Mouse (Mus musculus) liver, postnatal 0 days (tissue): ENCODE measurements around the gene Tent4a. TPM values are rescaled to one million over a fixed set of nuclear protein-coding genes. Genes with fewer than 3 reads are reported as not detected.

ENCODE experiments used
- ATAC-seq: fragments of 200-750 bp; cut with Nextera tagmentation; 2 replicates; pipeline ENCODE4 v1.8.0; 2017; ENCODE audit warnings: mild to moderate bottlenecking, moderate library complexity
- DNase-seq: peaks from one replicate; pipeline ENCODE4 v3.0.0-alpha.2; 2016
- H3K27ac ChIP-seq: fragments of 300-500 bp; sonication (generic); 2 replicates; pipeline ENCODE4 v1.5.1; 2014; ENCODE audit warnings: antibody characterized with exemption, moderate library complexity, mild to moderate bottlenecking, low read depth
- H3K27me3 ChIP-seq: fragments of 300-500 bp; sonication (generic); 2 replicates; pipeline ENCODE4 v1.6.1; 2014; ENCODE audit warnings: low read length, control low read depth, mixed read lengths; ENCODE audit not compliant: insufficient read depth
- H3K36me3 ChIP-seq: fragments of 300-500 bp; sonication (generic); replicated peaks from 2 replicates; pipeline ENCODE4 v1.6.1; 2014; ENCODE audit warnings: mild to moderate bottlenecking, control low read depth, low read length, moderate library complexity, mixed read lengths; ENCODE audit not compliant: insufficient read depth
- H3K4me1 ChIP-seq: fragments of 300-500 bp; sonication (generic); 2 replicates; pipeline ENCODE4 v1.6.1; 2014; ENCODE audit warnings: antibody characterized with exemption, mild to moderate bottlenecking, control low read depth; ENCODE audit not compliant: insufficient read depth
- H3K4me2 ChIP-seq: fragments of 300-500 bp; sonication (generic); 2 replicates; pipeline ENCODE4 v1.6.1; 2014; ENCODE audit warnings: low read depth, mild to moderate bottlenecking, low read length, moderate library complexity, mixed read lengths
- H3K4me3 ChIP-seq: fragments of 300-500 bp; sonication (generic); 2 replicates; pipeline ENCODE4 v1.5.1; 2014; ENCODE audit warnings: low read depth, low read length
- H3K9ac ChIP-seq: fragments of 300-500 bp; sonication (generic); replicated peaks from 2 replicates; pipeline ENCODE4 v1.6.1; 2014; ENCODE audit warnings: mild to moderate bottlenecking, moderate library complexity
- H3K9me3 ChIP-seq: fragments of 300-500 bp; sonication (generic); 2 replicates; pipeline ENCODE4 v1.6.1; 2016; ENCODE audit warnings: mild to moderate bottlenecking, control low read depth, low read length, mixed read lengths
- CTCF ChIP-seq: sonication (generic); IDR thresholded peaks from 2 replicates; pipeline ENCODE4 v1.5.1; 2016; ENCODE audit warnings: antibody characterized with exemption, low read depth
- EP300 ChIP-seq: IDR thresholded peaks from 2 replicates; pipeline ENCODE4 v1.6.1; 2016; ENCODE audit warnings: antibody characterized with exemption, low read depth, mild to moderate bottlenecking
- WGBS: fragments of 180-500 bp; shearing (Covaris S2); extraction: QIAGEN DNeasy Blood & Tissue Kit; methylation state at CpG from one replicate; pipeline ENCODE4 v1.1.7; 2014; ENCODE audit not compliant: insufficient replicate concordance; 5-methylcytosine and 5-hydroxymethylcytosine counted together
- polyA plus RNA-seq: library from polyadenylated mRNA; unstranded; fragments of >200 nt; fragmentation: Nextera tagmentation; extraction: Ambion mirVana; gene quantifications from 2 replicates; pipeline ENCODE4 v1.2.1, GENCODE M21; 2015

The Tent4a gene
- 1.9 and 2.4 TPM in 2 replicates for polyA plus RNA-seq

DNA sequence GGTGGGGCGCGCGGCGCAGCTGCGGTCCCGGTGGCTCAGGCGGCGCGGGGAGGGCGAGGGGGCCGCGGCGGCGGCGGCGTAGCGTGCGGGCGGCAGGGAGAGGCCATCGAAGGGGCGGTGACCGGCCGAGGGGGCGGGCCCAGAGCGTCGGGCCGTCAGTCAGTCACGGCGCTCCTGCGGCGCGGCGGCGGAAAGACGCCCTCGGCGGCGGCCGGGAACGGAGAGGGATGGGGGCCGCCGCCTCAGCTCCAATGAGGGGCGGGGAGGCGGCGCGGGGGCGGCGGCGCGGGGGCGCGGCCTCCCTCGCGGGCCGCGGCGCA is at the start of gene Tent4a:
Gene Tent4a, minus strand, starts transcription at position 284 of the 320 bp plus-strand sequence.
- peak within 1 kb of the TSS; percentile 98 for H3K4me2 ChIP-seq
- peak within 1 kb of the TSS; percentile 99 for H3K27ac ChIP-seq
- 0% methylated on average over 4 of the region's 57 CpGs for WGBS
- H3K4me1 ChIP-seq = peaks cover 31% of the 10 kb centered on the region
- DNase-seq (no peak), ATAC-seq (peak; percentile 84)
- peaks cover 6% of the 10 kb centered on the region for H3K36me3 ChIP-seq
- peak within 1 kb of the TSS; percentile 93 for H3K4me3 ChIP-seq
- H3K27me3 ChIP-seq = no peaks in the 10 kb centered on the region
- H3K9me3 ChIP-seq = no peaks in the 10 kb centered on the region
- TF ChIP-seq EP300 = no peak
- TF ChIP-seq CTCF = no peak
- peak within 1 kb of the TSS; percentile 92 for H3K9ac ChIP-seq

DNA sequence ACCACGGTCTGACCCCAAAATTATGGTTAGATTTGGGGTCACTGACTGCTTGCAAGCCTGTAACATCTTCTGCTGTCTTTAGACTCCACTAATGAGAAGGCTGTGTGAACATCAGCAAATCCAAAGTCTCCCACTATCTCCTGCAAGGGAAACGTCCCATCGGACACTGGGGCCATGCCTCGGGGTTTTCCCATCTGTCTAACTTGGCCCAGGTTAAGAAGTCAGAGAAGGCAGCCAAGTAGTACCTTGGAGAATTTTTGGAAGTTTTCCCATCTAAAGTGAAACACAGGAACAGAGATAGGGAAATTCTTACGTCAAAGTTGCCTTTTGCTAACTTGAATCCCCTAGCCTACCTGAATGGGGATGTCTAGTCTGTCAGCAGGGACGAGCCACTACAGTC is 49.2 kb upstream of the Tent4a start:
- Histone ChIP-seq H3K36me3 (no peaks in the 10 kb centered on the region), H3K27me3 (no peaks in the 10 kb centered on the region), H3K4me2 (no peak overlapping the region), H3K4me1 (0 out of 2 replicates have a peak, but pooled peaks cover 2% of the 10 kb centered on the region), H3K27ac (no peak overlapping the region), H3K9ac (no peak overlapping the region), H3K4me3 (no peak overlapping the region), H3K9me3 (no peaks in the 10 kb centered on the region)
- 84% methylated on average over 6 of the region's 6 CpGs for WGBS
- ATAC-seq (no peak), DNase-seq (no peak)
- TF ChIP-seq EP300 (no peak), CTCF (no peak)

DNA sequence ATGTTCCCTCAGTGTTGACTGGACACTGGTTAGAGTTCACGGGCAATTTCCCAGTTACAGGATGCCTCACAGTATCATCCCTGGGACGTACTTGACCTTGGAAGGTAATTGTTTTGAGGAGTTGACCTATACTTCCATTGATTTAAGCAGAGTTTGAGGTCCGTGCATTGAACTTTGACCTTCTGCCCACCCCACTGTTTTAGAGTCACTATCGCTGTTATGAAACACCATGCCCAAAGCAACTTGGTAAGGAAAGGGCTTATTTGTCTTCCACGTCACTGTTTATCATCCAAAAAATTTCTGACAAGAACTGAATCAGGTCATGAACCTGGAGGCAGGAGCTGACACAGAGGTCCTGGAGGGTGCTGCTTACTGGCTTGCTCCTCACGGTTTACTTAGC is 48.0 kb upstream of the Tent4a start:
- no peaks in the 10 kb centered on the region for H3K4me1 ChIP-seq
- 75% methylated on average over 6 of the region's 6 CpGs for WGBS
- no peaks in the 10 kb centered on the region for H3K9me3 ChIP-seq
- no peaks in the 10 kb centered on the region for H3K36me3 ChIP-seq
- TF ChIP-seq EP300 (no peak), CTCF (no peak)
- H3K4me2 ChIP-seq = no peak overlapping the region
- H3K9ac ChIP-seq = no peak overlapping the region
- no peak overlapping the region for H3K4me3 ChIP-seq
- ATAC-seq (no peak), DNase-seq (no peak)
- no peaks in the 10 kb centered on the region for H3K27me3 ChIP-seq
- no peak overlapping the region for H3K27ac ChIP-seq

DNA sequence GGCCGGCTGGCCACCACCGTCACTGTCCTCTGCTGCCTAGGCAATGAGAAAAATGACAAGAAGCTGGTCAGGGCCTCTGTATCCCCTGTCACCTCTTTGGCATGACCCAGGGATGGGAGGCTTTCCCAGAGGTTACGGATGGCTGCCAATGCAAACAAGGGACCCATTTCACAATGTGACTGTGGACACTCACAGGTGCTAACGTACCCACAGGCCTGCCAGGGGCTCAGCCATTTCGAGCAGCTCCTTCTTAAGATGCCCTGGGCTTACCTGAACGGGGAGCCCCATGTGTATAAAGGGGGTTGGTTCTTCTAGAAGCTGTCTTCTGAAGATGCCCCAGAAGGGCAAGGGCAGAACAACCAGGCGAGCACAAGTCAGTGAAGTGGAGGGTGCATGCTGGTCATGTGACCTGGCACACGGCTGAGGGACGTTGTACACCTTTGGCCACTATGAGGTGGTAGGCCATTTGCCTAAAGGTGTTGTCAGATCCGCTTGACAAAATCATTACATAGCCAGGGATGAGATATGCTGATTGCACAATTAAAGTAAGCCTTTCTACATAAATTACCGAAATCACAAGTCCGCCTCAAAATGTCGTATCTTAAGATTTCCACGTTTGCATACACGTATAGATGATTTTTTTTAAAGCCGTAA is 42.9 kb upstream of the Tent4a start:
- no peak overlapping the region for H3K9ac ChIP-seq
- H3K4me1 ChIP-seq = no peaks in the 10 kb centered on the region
- H3K27ac ChIP-seq = peak overlapping the region; percentile 29; the same call in 1 of the 2 replicates
- TF ChIP-seq CTCF (no peak), EP300 (no peak)
- peak; percentile 97 for ATAC-seq
- H3K4me3 ChIP-seq = no peak overlapping the region
- no peak overlapping the region for H3K4me2 ChIP-seq
- H3K36me3 ChIP-seq = no peaks in the 10 kb centered on the region
- no peaks in the 10 kb centered on the region for H3K9me3 ChIP-seq
- DNase-seq = peak; percentile 55
- no peaks in the 10 kb centered on the region for H3K27me3 ChIP-seq
- 75% methylated on average over 16 of the region's 16 CpGs for WGBS

DNA sequence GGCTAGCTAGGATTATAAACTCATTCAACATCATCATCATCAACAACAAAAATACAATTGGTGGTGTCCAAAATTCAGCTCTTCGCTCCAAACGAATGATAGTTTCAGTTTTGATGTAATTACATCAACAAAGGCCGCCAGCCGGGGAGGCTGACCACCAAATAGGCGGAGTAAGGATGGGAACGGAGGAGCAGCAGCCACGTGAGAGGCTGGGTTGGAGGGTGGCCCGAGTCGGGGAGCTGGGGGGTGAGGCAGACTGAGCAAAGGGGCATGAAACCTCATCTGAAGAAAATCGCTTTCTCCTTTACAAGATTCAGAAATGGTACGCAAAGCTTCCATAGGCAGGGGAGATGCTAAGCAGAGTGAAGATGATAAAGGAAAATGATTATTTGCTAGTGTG is 42.3 kb upstream of the Tent4a start:
- TF ChIP-seq EP300 = no peak
- TF ChIP-seq CTCF = no peak
- H3K36me3 ChIP-seq = no peaks in the 10 kb centered on the region
- no peaks in the 10 kb centered on the region for H3K9me3 ChIP-seq
- H3K27me3 ChIP-seq = no peaks in the 10 kb centered on the region
- no peak overlapping the region for H3K4me2 ChIP-seq
- H3K9ac ChIP-seq = no peak overlapping the region
- no peak for ATAC-seq
- H3K4me1 ChIP-seq = no peaks in the 10 kb centered on the region
- no peak overlapping the region for H3K4me3 ChIP-seq
- 69% methylated on average over 11 of the region's 11 CpGs for whole genome bisulfite sequencing
- H3K27ac ChIP-seq = 0 out of 2 replicates have a peak overlapping the region, but pooled peaks have one; percentile 29
- DNase-seq = no peak

DNA sequence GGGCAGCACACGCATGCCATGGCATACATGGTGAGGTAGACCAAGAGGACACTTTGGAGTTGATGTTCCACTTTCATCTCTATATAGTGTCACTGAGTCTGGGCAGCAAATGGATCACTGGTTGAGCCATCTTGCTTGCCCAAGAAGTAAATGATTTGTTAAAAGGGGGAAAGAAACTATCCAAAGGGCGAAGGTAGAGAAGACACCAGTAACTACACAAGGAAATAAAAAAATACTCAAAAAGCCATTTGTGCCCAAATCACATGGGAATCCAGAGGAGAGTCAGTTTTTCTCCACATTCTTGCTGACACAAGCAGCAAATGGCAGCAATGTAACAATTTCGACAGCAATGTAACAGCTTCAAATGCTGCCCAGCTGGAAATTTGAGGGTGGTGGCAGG is 38.2 kb upstream of the Tent4a start:
- no peaks in the 10 kb centered on the region for H3K36me3 ChIP-seq
- no peaks in the 10 kb centered on the region for H3K4me1 ChIP-seq
- ATAC-seq (no peak), DNase-seq (no peak)
- H3K4me2 ChIP-seq = no peak overlapping the region
- H3K27me3 ChIP-seq = no peaks in the 10 kb centered on the region
- H3K9ac ChIP-seq = no peak overlapping the region
- no peak overlapping the region for H3K27ac ChIP-seq
- 81% methylated on average over 3 of the region's 3 CpGs for WGBS
- TF ChIP-seq CTCF = no peak
- no peak for TF ChIP-seq EP300
- no peak overlapping the region for H3K4me3 ChIP-seq
- H3K9me3 ChIP-seq = no peaks in the 10 kb centered on the region
